Mouse (Mus musculus): ENCODE data around the gene Sbds.

Gene Sbds

GRCm38 (mm10) chr5:130255017-130255720 lies at the start of gene Sbds, which contains the start of gene Tyw1:
Gene Sbds (minus strand): TSS chr5:130255530.
Gene Tyw1 (plus strand): TSS chr5:130255619.
- peak; percentile 98 to 99 for DNase-seq (ENCODE audit: low spot score in 2 of 2)

- DNase-seq (ENCODE audit: low spot score in 2 of 2) = no peak
Measured at GRCm38 (mm10) chr5:130303611-130304010, 48.3 kb upstream of the Sbds start.

GRCm38 (mm10) chr5:130299526-130299925 lies 44.2 kb upstream of the Sbds start:
- DNase-seq (ENCODE audit: low spot score in 2 of 2) = no peak

DNA sequence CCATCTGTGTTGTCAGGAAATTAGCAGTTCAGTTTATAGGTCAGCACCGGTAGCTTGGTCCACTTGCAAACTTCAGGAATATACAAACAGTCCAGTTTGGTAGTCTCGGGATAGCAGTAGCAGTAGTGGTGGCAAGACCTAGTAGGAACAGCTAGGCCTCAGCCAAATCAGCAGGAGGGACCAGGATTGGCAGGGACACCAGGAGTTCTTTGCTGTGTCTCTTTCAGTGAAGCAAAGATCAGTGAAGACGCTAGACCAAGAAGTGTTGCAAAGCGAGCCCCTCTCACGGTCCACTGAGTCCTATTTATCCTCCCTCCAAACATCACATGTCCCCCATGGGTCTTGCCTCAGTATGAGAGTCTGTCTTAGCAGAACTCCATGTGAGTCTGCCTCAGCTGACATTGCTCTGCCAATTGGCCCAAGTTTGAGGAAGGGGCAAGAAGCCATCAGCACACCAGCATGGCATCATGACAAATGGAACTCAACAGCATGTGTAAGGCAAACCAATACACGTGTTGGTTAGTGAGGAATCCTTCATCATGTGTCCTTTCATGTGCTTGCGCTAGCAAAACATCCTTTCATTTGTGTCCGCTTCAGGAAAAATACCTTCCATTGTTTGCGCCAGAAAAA lies 43.6 kb upstream of the Sbds start:
- no peak for DNase-seq (ENCODE audit: low spot score in 2 of 2)

DNA sequence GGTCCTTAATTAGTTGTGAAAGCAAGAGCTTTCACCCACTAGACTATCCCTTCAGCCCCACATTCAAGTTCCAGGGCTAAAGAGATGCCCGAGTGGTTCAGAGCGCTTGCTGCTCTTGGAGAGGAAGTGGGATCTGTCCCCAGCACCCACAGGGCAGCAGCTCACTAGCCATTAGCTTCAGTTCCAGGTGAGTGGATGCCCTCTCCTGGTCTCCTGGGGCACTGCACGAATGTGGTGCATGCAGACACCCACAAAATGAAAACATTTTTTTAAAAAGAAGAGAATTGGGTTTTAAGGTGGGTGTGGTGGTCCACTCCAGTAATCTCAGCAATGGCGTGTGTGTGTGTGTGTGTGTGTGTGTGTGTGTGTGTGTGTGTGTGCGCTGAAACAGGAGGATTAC lies 40.7 kb upstream of the Sbds start:
- no peak for DNase-seq (ENCODE audit: low spot score in 2 of 2)

DNA sequence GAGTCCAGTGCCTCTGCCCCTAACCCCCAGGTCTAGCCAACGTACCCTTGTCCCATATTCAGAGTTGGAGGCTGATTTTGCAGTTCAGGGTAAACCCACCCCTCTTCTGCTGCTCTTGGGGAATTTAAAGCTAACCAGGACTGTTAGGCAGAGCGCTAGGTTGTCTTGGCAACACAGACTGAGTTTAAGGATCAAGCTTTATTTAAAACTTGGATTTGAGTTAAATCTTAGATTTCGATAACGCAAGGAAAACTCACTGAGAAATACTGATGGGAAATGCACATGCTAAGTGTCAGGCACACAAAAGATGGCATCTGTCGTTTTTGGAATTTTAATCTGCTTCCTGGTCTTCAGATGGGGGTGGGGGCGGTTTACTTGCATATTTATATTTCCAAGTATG lies 39.3 kb upstream of the Sbds start:
- DNase-seq (ENCODE audit: low spot score in 2 of 2) = no peak

DNA sequence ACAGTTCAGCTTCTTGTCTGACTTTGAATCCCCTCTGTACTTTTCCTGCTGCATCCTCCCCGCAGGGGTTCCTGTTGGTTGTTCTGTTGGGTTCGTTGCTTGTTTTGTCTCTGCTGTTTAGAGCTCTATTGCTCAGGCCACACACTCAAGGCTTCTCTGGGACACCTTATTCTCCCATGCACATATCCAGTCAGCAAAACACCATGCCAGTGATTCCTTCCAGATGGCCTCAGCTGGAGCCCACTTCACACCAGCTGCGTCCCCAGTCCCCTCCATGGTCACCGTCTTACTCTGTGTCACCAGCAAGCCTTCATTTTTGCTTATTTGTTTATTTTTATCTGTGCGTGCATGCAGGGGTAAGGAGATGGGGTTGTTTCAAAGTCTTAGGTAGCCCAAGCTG lies 38.6 kb upstream of the Sbds start:
- no peak for DNase-seq (ENCODE audit: low spot score in 2 of 2)

DNA sequence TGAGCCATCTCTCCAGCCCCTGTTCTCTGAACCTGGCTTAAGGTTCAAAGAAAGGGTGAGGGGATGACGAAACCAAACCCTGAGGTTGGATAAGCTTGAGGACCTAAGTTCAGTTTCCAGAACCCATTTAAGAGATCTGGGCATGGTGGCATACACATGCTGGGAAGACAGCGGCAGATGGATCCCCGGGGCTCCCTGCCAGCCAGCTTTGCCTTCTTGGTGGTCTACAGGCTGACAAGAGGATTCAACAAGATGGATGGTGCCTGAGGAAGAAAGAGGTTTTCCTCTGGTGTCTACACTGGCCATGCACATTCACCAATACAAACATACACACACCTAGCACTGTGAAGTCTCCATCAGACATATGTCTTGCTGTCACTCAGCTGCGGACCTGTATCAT lies 37.6 kb upstream of the Sbds start:
- no peak for DNase-seq (ENCODE audit: low spot score in 2 of 2)

- DNase-seq (ENCODE audit: low spot score in 2 of 2) = peak; percentile 39 to 60
Measured at GRCm38 (mm10) chr5:130290775-130291174, 35.4 kb upstream of the Sbds start.

DNA sequence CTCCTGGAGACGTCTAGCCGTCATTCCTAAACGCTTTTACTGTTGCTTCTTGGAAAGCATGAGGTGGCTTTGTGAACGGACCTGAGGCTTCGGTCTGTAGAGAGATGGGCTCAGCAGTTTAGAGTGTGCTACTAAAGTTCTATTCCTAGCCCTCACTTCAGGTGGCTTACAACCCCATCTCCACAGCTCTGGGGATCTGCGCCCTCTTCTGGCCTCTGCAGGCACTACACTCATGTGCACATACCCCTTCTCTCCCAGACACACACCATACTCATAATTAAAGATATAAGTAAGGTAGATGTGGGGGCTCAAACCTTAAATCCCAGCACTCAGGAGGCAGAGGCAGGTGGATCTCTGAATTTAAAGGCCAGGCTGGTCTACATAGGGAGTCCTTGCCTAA lies 34.9 kb upstream of the Sbds start:
- no peak for DNase-seq (ENCODE audit: low spot score in 2 of 2)

DNA sequence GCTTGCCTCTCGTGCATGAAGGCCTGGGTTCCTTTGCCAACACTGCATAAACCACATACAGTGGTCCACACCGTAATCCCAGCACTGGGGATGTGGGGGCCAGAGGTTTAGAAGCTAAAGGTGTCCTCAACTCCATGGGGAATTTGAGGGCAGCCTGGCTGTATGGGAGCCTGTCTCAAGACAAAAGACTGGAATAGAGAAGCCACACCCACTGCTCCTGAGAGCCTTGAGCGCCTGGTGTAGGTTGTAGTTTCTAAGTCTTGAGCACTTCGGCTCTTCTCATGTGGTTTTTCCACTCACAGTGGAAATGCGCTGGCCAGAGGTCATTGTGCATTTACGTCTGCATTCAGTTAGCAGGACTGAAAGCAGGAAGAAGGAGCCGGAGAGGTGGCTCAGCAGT lies 32.8 kb upstream of the Sbds start:
- DNase-seq (ENCODE audit: low spot score in 2 of 2) = no peak

- no peak for DNase-seq (ENCODE audit: low spot score in 2 of 2)
Measured at GRCm38 (mm10) chr5:130283079-130283732, 27.9 kb upstream of the Sbds start.

DNA sequence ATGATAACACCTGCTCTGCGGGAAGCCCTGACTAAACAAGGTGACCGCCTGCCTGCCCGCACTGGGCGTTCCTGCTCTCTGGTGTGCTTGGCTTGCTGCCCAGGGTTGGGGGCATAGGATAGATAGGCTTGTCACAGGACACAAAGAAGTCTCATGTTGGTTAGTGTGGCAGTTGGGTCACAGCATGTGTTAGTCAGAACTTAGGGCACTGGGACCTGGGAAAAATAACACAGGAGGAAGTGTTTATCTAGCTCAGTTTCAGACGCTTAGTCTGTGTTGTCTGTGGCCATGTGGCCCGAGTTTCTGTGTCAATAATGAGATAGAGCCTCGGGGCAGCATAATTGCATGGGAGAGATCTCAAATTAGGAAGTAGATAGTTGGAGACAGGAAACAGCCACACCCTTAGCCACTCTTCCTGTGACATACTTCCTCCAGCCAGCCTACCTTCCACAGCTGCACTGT lies 22.7 kb upstream of the Sbds start:
- DNase-seq (ENCODE audit: low spot score in 2 of 2) = no peak

DNA sequence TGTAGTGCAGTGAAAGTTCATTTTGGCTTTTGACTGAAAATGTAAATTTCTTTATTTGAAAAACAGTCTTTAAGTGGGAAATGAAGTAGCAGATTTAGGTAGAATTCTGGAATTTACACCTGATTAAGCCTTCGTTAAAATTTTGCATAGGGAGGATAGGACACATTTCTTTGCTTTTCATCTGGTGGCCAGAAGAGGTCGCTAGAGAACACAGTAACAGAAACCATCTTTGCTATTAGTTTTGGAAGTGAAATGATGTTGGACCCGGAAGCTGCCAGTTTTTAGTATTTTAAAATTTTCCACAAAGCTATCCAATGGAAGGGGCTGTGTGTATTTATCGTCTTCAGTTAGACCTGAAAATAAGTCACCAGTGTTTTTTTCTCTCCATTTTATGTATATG lies 20.2 kb upstream of the Sbds start:
- peak in 1 of 2 experiments; percentile 51 for DNase-seq (ENCODE audit: low spot score in 2 of 2)

- DNase-seq (ENCODE audit: low spot score in 2 of 2) = no peak
Measured at GRCm38 (mm10) chr5:130273046-130273445, 17.7 kb upstream of the Sbds start.

GRCm38 (mm10) chr5:130272344-130272743 lies 17.0 kb upstream of the Sbds start:
- DNase-seq (ENCODE audit: low spot score in 2 of 2) = no peak

DNA sequence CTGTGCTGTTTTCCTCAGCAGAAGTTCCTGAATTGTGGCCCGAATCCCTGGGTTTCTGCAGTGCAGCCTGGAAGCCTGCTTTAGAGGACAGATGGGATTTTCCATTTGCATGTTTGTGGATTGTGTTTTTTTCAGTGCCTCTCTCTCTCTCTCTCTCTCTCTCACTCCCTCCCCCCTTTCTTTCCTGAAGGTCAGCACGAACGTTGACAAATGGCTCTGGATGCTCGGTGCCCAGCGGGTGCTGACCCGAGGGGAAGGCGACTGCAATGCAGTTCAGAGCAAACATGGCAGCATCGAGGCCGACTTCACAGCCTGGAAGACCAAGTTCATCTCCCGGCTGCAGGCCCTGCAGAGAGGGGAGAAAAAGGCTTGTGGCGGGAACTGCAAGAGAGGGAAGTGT lies 13.6 kb upstream of the Sbds start:
- no peak for DNase-seq (ENCODE audit: low spot score in 2 of 2)

GRCm38 (mm10) chr5:130267316-130267715 lies 12.0 kb upstream of the Sbds start:
- DNase-seq (ENCODE audit: low spot score in 2 of 2) = no peak

- no peak for DNase-seq (ENCODE audit: low spot score in 2 of 2)
Measured at GRCm38 (mm10) chr5:130266651-130267050, 11.3 kb upstream of the Sbds start.

GRCm38 (mm10) chr5:130264433-130265005 lies 9.2 kb upstream of the Sbds start:
- DNase-seq (ENCODE audit: low spot score in 2 of 2) = no peak

DNA sequence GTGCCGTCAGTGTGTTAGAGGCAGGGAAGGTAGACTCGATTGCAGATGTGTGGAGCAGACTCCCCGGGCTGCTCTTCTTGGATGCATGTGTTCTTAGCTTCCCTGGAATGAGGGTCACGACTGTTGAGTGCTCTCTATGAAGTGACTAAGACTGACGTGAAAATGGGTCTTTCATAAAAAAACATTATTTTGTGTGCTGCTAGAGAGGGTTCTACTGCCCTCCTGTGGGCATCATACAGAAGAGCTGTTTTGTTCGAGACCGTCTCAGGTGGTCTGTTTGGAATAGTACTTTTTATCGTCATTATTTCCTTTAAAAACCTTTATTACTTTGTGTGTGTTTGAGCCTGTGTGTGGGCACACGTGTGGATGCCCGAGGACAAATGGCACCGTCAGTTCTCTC lies 8.1 kb upstream of the Sbds start:
- DNase-seq (ENCODE audit: low spot score in 2 of 2) = no peak

- no peak for DNase-seq (ENCODE audit: low spot score in 2 of 2)
Measured at GRCm38 (mm10) chr5:130257303-130257702, 2.0 kb upstream of the Sbds start.
